Mouse (Mus musculus): ENCODE data around the gene Vmn1r130. TPM values are rescaled to one million over a fixed set of nuclear protein-coding genes. Genes with fewer than 3 reads are reported as not detected.
"Not testable (repeated sequence)": the region's sequence is repeated elsewhere in the genome, so short reads cannot be mapped to it uniquely, and the experiment has no call there.

Vmn1r130 gene
- not detected in 2 replicates for polyA plus RNA-seq (2016; fragmentation: Nextera tagmentation; extraction: Ambion mirVana)

- not testable (repeated sequence) for H3K9ac ChIP-seq; H3K9me3 ChIP-seq (replicated peaks)
- no CpG with 5 or more reads among the region's 3 CpGs for WGBS
Measured at GRCm38 (mm10) chr7:21511480-21511879, at the start of gene Vmn1r130. TSS of gene Vmn1r130 (plus strand) at chr7:21511780.

GRCm38 (mm10) chr7:21545990-21546389, 34.4 kb downstream of the Vmn1r130 start, which contains the start of gene Vmn1r131:
TSS of gene Vmn1r131 (minus strand) at chr7:21546090.
- not testable (repeated sequence) for H3K4me3 ChIP-seq; ATAC-seq (ENCODE audit: insufficient number of reproducible peaks, low FRiP score); H3K27ac ChIP-seq (ENCODE audit: poor library complexity, severe bottlenecking); H3K4me1 ChIP-seq (replicated peaks); H3K4me2 ChIP-seq; H3K9ac ChIP-seq; H3K9me3 ChIP-seq (replicated peaks); H3K36me3 ChIP-seq; H3K27me3 ChIP-seq (replicated peaks)
- WGBS: no CpG with 5 or more reads among the region's 2 CpGs

More at GRCm38 (mm10) chr7:21511480-21511879, at the start of gene Vmn1r130:
- not testable (repeated sequence) for H3K4me3 ChIP-seq; H3K36me3 ChIP-seq; ATAC-seq (ENCODE audit: insufficient number of reproducible peaks, low FRiP score); H3K27me3 ChIP-seq (replicated peaks); H3K4me2 ChIP-seq; H3K27ac ChIP-seq (ENCODE audit: poor library complexity, severe bottlenecking); H3K4me1 ChIP-seq (replicated peaks)

Other genes with a start within 250 kb of the Vmn1r130 start
- not detected in 2 replicates for gene Vmn1r125, start 239.6 kb upstream of the Vmn1r130 start, polyA plus RNA-seq (2016; fragmentation: Nextera tagmentation; extraction: Ambion mirVana)
- not detected in 2 replicates for gene Vmn1r126, start 210.3 kb upstream of the Vmn1r130 start, polyA plus RNA-seq (2016; fragmentation: Nextera tagmentation; extraction: Ambion mirVana)
- not detected in 2 replicates for gene Vmn1r127, start 191.9 kb upstream of the Vmn1r130 start, polyA plus RNA-seq (2016; fragmentation: Nextera tagmentation; extraction: Ambion mirVana)
- gene Vmn1r128, start 162.4 kb upstream of the Vmn1r130 start, polyA plus RNA-seq (2016; fragmentation: Nextera tagmentation; extraction: Ambion mirVana): not detected in 2 replicates
- not detected in 2 replicates for gene Vmn1r129, start 150.5 kb upstream of the Vmn1r130 start, polyA plus RNA-seq (2016; fragmentation: Nextera tagmentation; extraction: Ambion mirVana)
- gene Gm6882, start 79.0 kb upstream of the Vmn1r130 start, polyA plus RNA-seq (2016; fragmentation: Nextera tagmentation; extraction: Ambion mirVana): not detected in 2 replicates
- not detected in 2 replicates for gene Vmn1r131, start 34.3 kb downstream of the Vmn1r130 start, polyA plus RNA-seq (2016; fragmentation: Nextera tagmentation; extraction: Ambion mirVana)
- gene Vmn1r132, start 102.3 kb downstream of the Vmn1r130 start, polyA plus RNA-seq (2016; fragmentation: Nextera tagmentation; extraction: Ambion mirVana): not detected in 2 replicates
- not detected in 2 replicates for gene Gm4175, start 249.7 kb downstream of the Vmn1r130 start, polyA plus RNA-seq (2016; fragmentation: Nextera tagmentation; extraction: Ambion mirVana)

Data from heart, embryonic 12.5 days (tissue).